Mouse (Mus musculus): ENCODE results near the gene Kcnq5.
"Not testable (repeated sequence)": the region's sequence is repeated elsewhere in the genome, so short reads cannot be mapped to it uniquely, and the experiment has no call there.

Gene Kcnq5

DNA sequence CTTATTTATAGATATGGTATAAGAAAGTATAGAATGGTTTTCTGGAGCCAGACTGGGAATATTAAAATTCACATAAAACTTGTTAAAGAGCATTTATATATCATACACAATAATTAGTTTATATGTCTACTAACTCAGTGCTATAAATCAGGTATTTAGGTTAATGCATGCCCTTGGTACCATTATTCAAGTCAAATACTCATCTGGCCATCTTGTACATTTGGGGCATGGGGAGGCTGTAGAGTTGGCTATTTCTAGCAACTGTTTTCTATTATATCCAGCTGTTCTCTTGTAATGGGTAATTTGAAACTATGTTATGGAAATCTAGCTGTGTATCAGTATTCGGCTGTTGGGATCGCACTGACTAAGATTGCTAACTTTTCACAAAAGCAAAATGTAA, 339.3 kb downstream of the Kcnq5 start:
- DNase-seq = no peak

DNA sequence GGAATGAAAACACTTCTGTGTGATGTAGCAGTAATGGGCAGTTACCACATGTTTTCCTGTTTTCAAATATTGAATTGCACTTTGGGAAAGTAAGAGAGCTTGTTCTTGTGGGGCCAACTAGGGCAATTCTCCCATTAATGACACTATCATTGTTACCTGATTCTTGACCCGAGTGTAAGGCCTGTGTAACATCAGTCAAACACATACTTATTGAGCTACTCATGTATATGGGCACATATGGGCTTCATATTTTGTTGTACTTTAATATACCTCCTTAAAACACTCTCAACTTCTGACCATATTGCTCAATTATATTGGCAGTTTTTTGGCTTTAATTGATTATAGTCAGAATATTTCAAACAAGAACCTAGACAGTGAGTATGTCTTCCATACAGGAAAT, 339.7 kb downstream of the Kcnq5 start:
- no peak for DNase-seq

DNA sequence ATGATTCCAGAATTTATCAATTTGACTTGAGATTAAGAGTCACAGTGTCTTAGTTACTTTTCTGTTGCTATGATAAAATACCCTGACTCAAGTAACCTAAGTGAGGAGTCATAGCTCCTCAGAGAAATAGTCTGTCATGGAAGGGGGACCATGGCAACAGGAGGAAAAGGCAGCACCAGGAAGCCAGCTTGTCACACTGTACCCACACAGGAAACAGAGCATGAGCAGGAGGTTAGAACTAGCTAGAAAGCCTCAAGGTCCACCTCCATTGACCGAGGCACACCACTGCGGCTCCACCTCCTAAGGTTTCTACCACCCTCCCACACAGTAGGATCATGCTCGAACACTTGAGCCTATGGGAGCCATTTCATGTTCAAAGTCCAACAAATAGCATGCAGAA, 343.0 kb downstream of the Kcnq5 start:
- peak in 1 of 2 experiments; percentile 2 for DNase-seq

GRCm38 (mm10) chr1:21616666-21617065, 345.1 kb downstream of the Kcnq5 start:
- no peak for DNase-seq

GRCm38 (mm10) chr1:21613933-21614332, 347.8 kb downstream of the Kcnq5 start:
- no peak for DNase-seq

DNA sequence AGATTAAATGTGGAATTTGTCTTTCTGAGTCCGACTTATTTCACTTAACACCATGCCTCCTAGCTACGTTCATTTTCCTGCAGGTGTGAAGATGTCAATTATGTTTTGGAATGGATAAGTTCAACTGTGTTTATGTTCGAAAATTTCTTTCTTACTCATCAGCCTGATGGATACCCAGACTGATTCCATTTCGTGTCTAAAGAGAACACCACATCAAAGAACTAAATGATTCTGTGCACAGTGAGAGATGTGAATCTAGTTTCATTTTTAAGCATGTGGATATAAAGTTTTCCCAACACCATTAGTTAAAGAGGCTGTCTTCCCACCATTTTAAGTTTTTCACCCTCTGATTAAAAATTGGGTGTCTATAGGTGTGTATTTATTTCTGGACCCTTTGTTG, 357.7 kb downstream of the Kcnq5 start:
- no peak for DNase-seq

GRCm38 (mm10) chr1:21602567-21602966, 359.2 kb downstream of the Kcnq5 start:
- no peak for DNase-seq

GRCm38 (mm10) chr1:21600606-21601005, 361.1 kb downstream of the Kcnq5 start:
- DNase-seq = no peak

DNA sequence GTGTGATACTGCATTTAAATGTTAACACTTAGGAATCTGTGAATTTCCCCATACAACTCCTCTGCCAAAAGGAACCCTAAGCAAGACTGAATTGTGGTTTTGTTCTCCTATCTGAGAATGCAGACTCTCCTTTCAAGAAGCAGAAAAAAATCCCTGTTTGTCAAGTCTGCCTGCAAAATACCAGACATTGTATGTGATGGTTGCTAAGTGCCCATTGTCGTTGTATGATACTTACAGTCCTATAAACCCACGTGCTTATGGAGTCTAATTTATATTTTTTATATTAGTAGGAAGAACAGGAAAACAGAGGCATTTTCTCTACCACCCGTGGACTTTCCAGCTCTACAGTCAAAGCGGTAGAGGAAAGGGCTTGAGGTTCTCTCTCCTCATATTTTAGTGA, 367.9 kb downstream of the Kcnq5 start:
- no peak for DNase-seq

- not testable (repeated sequence) for DNase-seq
Observed at GRCm38 (mm10) chr1:21567397-21567796, 394.3 kb downstream of the Kcnq5 start.

- DNase-seq = no peak
Observed at GRCm38 (mm10) chr1:21554630-21555029, 407.1 kb downstream of the Kcnq5 start.

DNA sequence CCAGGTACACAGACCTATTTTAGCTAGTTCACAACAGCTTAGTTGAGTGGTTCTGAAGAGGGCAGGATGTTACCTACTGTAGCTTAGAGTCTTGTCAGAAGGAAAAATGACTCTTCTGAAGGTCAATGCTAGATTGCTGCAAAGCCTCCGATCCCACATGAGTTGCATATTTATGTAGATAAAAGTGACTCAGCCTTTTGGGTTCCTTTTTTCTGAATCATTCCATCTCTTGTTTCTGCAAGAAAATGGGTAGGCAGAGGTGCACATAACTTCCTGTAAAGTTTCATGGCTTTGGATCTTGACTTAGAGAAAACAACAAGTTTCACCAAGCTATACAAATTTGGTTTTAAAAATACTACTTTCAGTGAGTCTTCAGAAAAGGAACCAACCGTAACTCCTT, 409.0 kb downstream of the Kcnq5 start:
- DNase-seq = no peak

- no peak for DNase-seq
Observed at GRCm38 (mm10) chr1:21543909-21544308, 417.8 kb downstream of the Kcnq5 start.

DNA sequence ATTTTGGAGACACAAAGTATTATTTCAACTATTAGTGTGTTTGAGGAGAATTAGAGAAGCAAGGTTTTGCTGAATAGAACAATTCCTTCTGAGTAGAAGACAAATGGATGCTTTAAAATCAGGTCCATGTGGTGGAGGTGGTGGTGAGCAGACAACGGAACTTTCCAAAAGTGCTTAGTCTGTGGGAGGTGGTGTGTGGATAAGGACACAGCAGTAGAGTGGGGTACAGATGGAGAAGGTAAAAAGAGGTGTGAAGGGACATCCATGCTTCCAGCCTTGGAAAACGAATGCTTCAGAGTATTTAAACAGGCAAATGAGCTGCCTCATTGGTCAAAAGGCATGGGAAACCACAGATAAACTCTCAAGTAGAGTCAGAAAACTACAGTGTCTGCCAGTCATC, 422.3 kb downstream of the Kcnq5 start:
- DNase-seq = no peak

DNA sequence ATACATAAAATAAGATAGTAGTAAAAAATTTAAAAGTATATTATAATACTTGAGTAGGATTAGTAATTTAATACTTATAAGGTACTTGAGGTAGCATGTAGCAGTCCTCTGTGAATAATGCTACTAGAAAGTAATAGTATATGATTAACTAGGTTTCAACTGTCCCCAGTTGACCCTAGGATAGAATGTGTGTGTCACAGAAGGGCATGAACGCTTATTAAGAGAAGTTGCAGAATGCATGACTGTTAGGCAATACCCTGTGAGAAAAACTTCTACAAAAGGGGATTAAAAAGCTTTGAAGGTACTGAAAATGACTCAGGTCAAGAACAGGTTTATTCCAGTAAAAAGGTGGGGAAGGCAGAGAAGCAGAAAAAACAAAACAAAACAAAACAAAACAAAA, 430.9 kb downstream of the Kcnq5 start:
- no peak for DNase-seq

- no peak for DNase-seq
Observed at GRCm38 (mm10) chr1:21521995-21522394, 439.7 kb downstream of the Kcnq5 start.

GRCm38 (mm10) chr1:21521475-21521874, 440.3 kb downstream of the Kcnq5 start:
- DNase-seq = no peak

GRCm38 (mm10) chr1:21520116-21520645, 441.6 kb downstream of the Kcnq5 start:
- no peak for DNase-seq

DNA sequence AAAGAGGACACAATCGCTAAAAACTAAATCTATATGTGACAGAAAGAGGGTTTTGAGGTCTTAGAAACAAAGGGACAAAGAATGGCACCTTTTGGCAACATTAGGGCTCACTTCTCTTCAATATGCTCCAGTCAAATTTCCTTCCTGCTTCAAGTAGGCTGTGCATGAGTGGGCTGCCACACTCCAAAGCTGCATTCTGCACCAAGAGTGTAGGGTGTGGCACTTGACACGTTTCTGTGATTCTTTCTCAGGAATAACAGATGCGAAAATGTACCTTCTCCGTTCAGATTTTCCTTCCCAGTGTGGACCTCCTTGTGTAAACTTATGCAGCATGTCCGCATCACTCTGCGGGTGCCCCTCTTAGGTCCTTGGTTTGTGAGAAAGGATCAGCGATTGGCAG, 455.1 kb downstream of the Kcnq5 start:
- no peak for DNase-seq

DNA sequence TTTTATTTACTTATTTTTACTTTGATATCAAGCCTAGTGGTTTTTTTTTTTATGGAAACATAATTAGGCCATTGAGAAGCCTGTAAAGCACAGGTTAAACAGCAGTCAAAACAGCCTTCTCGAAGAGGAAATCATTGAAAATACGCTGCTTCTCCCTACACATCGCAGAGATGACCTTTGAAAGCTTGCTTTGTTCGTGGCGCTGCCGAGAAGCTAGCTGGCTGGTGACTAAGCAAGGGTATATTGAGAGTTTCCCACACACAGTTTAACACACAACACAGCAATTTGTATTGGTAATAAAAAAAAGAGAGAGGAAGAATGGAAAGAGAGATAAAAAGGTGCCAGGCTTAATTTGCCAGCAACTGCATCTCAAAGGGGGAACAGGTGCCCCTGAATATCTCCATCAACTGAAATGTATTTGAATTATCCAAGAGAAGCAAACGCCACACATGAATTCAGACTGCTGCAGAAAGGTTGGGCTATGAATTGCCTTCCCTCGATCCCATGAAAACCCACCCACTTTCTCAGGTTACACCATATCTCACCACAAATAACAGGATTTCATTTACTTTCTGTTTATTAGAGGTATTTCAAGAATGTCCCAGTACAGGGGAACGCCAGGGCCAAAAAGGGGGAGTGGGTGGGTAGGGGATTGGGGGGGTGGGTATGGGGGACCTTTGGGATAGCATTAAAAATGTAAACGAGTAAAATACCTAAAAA, 461.8 kb downstream of the Kcnq5 start:
- no peak for DNase-seq

- DNase-seq = no peak
Observed at GRCm38 (mm10) chr1:21496307-21496706, 465.4 kb downstream of the Kcnq5 start.

DNA sequence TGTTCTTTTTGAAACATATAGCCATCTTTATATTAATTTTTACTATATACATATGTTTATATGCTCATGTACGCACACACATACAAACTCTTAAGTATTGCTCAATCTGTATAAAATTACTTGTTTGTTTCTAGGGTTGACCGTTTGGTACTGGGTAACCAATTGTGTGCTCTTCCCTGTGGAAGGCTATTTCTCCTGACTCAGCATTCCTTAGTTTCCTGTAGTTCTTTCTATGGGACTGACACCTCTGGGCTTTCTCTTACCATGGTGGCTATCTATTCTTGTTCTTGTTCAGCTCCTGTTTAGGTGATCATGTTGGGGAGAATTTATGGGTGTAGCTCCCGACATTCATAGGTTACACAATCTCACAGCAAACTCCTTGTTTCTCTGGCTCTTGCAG, 473.1 kb downstream of the Kcnq5 start:
- DNase-seq = no peak

- no peak for DNase-seq
Observed at GRCm38 (mm10) chr1:21486266-21486665, 475.5 kb downstream of the Kcnq5 start.

GRCm38 (mm10) chr1:21469311-21469710, 492.4 kb downstream of the Kcnq5 start:
- no peak for DNase-seq

- no peak for DNase-seq
Observed at GRCm38 (mm10) chr1:21466431-21466830, 495.3 kb downstream of the Kcnq5 start.

Measured in spleen, adult 18-20 months (tissue).